In genomic region chr11:70668771-70669505, GRCm38 (mm10) we compare ENCODE assay signal across 8 mouse cellular contexts. TPM values are rescaled to one million over a fixed set of nuclear protein-coding genes. Genes with fewer than 3 reads are reported as not detected.
DNase-seq lines count a peak whose midpoint lies in the region; ATAC-seq and TF ChIP-seq lines count a peak whose summit lies in the region.

TSS of gene Spag7 (minus strand) at chr11:70669416.

- H3K4me3 ChIP-seq in gastrocnemius, adult 2 months, result peak within 1 kb of the TSS; percentile 75
- peak within 1 kb of the TSS; percentile 58 for H3K4me3 ChIP-seq in hindbrain, postnatal 0 days (ENCODE audit: low read length)
- peak within 1 kb of the TSS; percentile 55 for H3K4me3 ChIP-seq in left cerebral cortex, adult 2 months

- no peak for TF ChIP-seq CTCF in gastrocnemius, adult 2 months (IDR thresholded peaks at IDR 0.05)
- TF ChIP-seq CTCF in hindbrain, postnatal 0 days (IDR thresholded peaks at IDR 0.05; ENCODE audit: low read depth), result no peak; the same call in 1 of the 2 replicates
- no peak for TF ChIP-seq CTCF in left cerebral cortex, adult 2 months (IDR thresholded peaks at IDR 0.05)

- no peaks in the 10 kb centered on the region for H3K9me3 ChIP-seq in hindbrain, postnatal 0 days (ENCODE audit: low read length)

- intact Hi-C loops in gastrocnemius, adult 2 months (cut with DNase I), result loop anchor here (2.0 kb wide), 1 partner anchor 14 kb away; the partner anchor contains the start of gene Pfn1
- intact Hi-C loops in left cerebral cortex, adult 2 months (cut with DNase I), result loop anchor here (1.0 to 2.0 kb wide), 2 partner anchors 16 to 22 kb away; partner anchors contain the start of genes Rnf167 and Slc25a11

- peaks cover 14% of the 10 kb centered on the region for H3K36me3 ChIP-seq in hindbrain, postnatal 0 days (ENCODE audit: insufficient read depth, low read length)

- under 1% methylated on average over 43 of the region's 44 CpGs for WGBS in hindbrain, postnatal 0 days

- peak within 1 kb of the TSS; percentile 73 for H3K9ac ChIP-seq in hindbrain, postnatal 0 days (replicated peaks; ENCODE audit: low read length)

- ATAC-seq in common myeloid progenitor, adult 5-6 weeks (replicated peaks; ENCODE audit: low read depth, poor library complexity, severe bottlenecking), result peak; percentile 84
- peak; percentile 97 for ATAC-seq in hindbrain, postnatal 0 days
- ATAC-seq in megakaryocyte, adult 5-6 weeks (ENCODE audit: poor library complexity, severe bottlenecking), result peak; percentile 84

- peaks cover 4% of the 10 kb centered on the region; the same call in 1 of the 2 replicates for H3K4me1 ChIP-seq in hindbrain, postnatal 0 days (ENCODE audit: insufficient read depth, low read length)

- no peaks in the 10 kb centered on the region for H3K27me3 ChIP-seq in hindbrain, postnatal 0 days (ENCODE audit: insufficient read depth, low read length)

- DNase-seq in ZHBTc4 (ENCODE audit: low read depth, low spot score), result peak; percentile 100
- DNase-seq in gastrocnemius, adult 2 months, result peak; percentile 97
- DNase-seq in hindbrain, postnatal 0 days (ENCODE audit: low spot score), result peak; percentile 98
- peak; percentile 93 to 97 for DNase-seq in left cerebral cortex, adult 2 months (ENCODE audit: extremely low spot score in 1 of 2, low spot score in 2 of 2)
- peak; percentile 98 to 99 for DNase-seq in right cerebral cortex, adult 2 months (ENCODE audit: low spot score in 2 of 2)
- DNase-seq in urinary bladder, postnatal 14 days (ENCODE audit: low spot score), result peak; percentile 98

- H3K4me2 ChIP-seq in hindbrain, postnatal 0 days (ENCODE audit: low read depth, low read length), result peak within 1 kb of the TSS; percentile 92

- peak within 1 kb of the TSS; percentile 99 for H3K27ac ChIP-seq in gastrocnemius, adult 2 months
- peak within 1 kb of the TSS; percentile 98 for H3K27ac ChIP-seq in hindbrain, postnatal 0 days
- peak within 1 kb of the TSS; percentile 99 for H3K27ac ChIP-seq in left cerebral cortex, adult 2 months

RNA-seq across cellular contexts. Expression of gene Spag7, which starts in this region (rescaled TPM):
- 43.2 and 53.2 TPM in 2 replicates for total RNA-seq in common myeloid progenitor, adult 5-6 weeks (2017)
- total RNA-seq in gastrocnemius, adult 2 months (2021), result 10 to 100 TPM; 86.3 to 86.4 TPM
- total RNA-seq in hindbrain, postnatal 0 days (2014; rRNA removed), result 31.9 and 43.1 TPM in 2 replicates
- 138 and 142 TPM in 2 replicates for polyA plus RNA-seq in hindbrain, postnatal 0 days (2015; fragmentation: Nextera tagmentation; extraction: Ambion mirVana)
- total RNA-seq in left cerebral cortex, adult 2 months (2021), result 10 to 100 TPM; 52.2 to 56.7 TPM
- 78.5 and 83.3 TPM in 2 replicates for total RNA-seq in megakaryocyte, adult 5-6 weeks (2015)
- 67.0 and 83.5 TPM in 2 replicates for total RNA-seq in megakaryocyte, adult 5-6 weeks (2017)

Comparison
In these comparisons a context has a peak if more than half of its experiments do, and no peak if none do; other contexts are left out.
1. Peak in every context shown above with its lines: DNase-seq, ATAC-seq, H3K4me3 ChIP-seq and H3K27ac ChIP-seq.